Mouse (Mus musculus) ES-Bruce4 (cell line): ENCODE data around the gene Clec4g. TPM values are rescaled to one million over a fixed set of nuclear protein-coding genes. Genes with fewer than 3 reads are reported as not detected.

ENCODE experiments used
- H3K27ac ChIP-seq: 2 replicates; pipeline ENCODE4 v1.5.1; 2012; ENCODE audit warnings: low read length, inconsistent platforms; ENCODE audit not compliant: insufficient read depth
- H3K27me3 ChIP-seq: 2 replicates; pipeline ENCODE4 v1.6.1; 2012; ENCODE audit warnings: mild to moderate bottlenecking, low read length, inconsistent platforms; ENCODE audit not compliant: control insufficient read depth, poor library complexity, insufficient read depth, severe bottlenecking
- H3K36me3 ChIP-seq: 2 replicates; pipeline ENCODE4 v1.6.1; 2012; ENCODE audit warnings: inconsistent platforms, mild to moderate bottlenecking, low read length, moderate library complexity; ENCODE audit not compliant: control insufficient read depth, poor library complexity, insufficient read depth, severe bottlenecking
- H3K4me1 ChIP-seq: one replicate; pipeline ENCODE4 v1.8.1; 2011; ENCODE audit warnings: low read length; ENCODE audit not compliant: control insufficient read depth, insufficient read depth
- H3K4me3 ChIP-seq: 2 replicates; pipeline ENCODE4 v1.5.1; 2011; ENCODE audit warnings: low read depth, mild to moderate bottlenecking, low read length
- H3K9ac ChIP-seq: 2 replicates; pipeline ENCODE4 v1.6.1; 2012; ENCODE audit warnings: low read depth, mild to moderate bottlenecking, inconsistent platforms; ENCODE audit not compliant: poor library complexity, severe bottlenecking
- H3K9me3 ChIP-seq: replicated peaks from 2 replicates; pipeline ENCODE4 v1.6.1; 2012; ENCODE audit warnings: mild to moderate bottlenecking, low read length, inconsistent platforms; ENCODE audit not compliant: control insufficient read depth, poor library complexity, insufficient read depth, severe bottlenecking
- CTCF ChIP-seq: IDR thresholded peaks from one replicate; pipeline ENCODE4 v1.8.1; 2011; ENCODE audit warnings: low read depth, low read length
- EP300 ChIP-seq: IDR thresholded peaks from 2 replicates; pipeline ENCODE4 v1.6.1; 2011; ENCODE audit warnings: low read depth, low read length; ENCODE audit not compliant: insufficient read depth
- POLR2A ChIP-seq: IDR thresholded peaks from one replicate; pipeline ENCODE4 v1.8.1; 2011; ENCODE audit warnings: low read length; ENCODE audit not compliant: insufficient read depth
- polyA plus RNA-seq: library from polyadenylated mRNA; stranded (reverse); fragments of >200 nt; gene quantifications from 2 replicates; pipeline ENCODE4 v1.2.4, GENCODE M21; 2011; ENCODE audit warnings: low read depth; ENCODE audit not compliant: missing spikeins, insufficient read depth, insufficient read length

Clec4g gene
- polyA plus RNA-seq, 1 experiment = not detected

DNA sequence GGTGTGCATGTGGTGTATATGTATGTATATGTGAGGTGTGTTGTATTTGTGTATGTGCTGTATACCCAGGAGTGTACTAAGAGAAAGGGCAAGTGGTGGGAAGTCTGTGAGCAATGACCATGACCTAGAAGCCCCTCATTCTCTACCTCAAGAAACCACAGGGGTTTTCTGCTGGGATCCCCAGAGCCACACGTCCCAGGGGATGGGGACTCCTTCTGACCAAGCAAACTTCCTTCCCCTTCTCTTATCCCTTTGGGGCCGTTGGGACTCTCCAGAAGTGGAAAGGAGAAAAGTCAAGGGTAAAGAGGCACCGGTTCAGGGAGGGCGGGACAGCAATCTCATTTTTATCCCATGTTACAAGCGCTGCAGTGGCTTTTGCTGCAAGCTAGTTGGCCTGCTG lies 35.0 kb downstream of the Clec4g start:
- H3K4me3 ChIP-seq = no peak overlapping the region
- TF ChIP-seq CTCF (no peak), POLR2A (no peak), EP300 (no peak)
- H3K4me1 ChIP-seq = no peaks in the 10 kb centered on the region
- no peak overlapping the region for H3K9ac ChIP-seq
- H3K27me3 ChIP-seq = no peaks in the 10 kb centered on the region
- H3K36me3 ChIP-seq = peaks cover 7% of the 10 kb centered on the region
- H3K9me3 ChIP-seq = no peaks in the 10 kb centered on the region
- H3K27ac ChIP-seq = no peak overlapping the region

DNA sequence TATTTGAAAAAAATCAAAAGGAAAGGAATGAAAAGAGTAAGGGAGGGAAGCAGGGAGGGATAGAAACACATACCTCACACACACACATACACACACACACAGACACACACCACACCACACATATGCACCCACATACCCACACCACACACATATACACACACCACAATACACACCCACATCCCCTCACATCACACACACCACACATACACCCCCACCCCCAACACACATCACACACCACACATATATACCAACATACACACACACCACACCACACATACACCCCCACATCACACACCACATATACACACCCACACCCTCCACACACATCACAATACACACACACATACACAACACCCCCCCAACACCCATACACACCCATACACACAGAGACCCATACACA lies 35.9 kb downstream of the Clec4g start:
- TF ChIP-seq EP300 (no peak), CTCF (no peak), POLR2A (no peak)
- Histone ChIP-seq H3K27me3 (no peaks in the 10 kb centered on the region), H3K36me3 (peaks cover 11% of the 10 kb centered on the region), H3K4me1 (no peaks in the 10 kb centered on the region), H3K9me3 (no peaks in the 10 kb centered on the region), H3K9ac (no peak overlapping the region), H3K27ac (no peak overlapping the region), H3K4me3 (no peak overlapping the region)

DNA sequence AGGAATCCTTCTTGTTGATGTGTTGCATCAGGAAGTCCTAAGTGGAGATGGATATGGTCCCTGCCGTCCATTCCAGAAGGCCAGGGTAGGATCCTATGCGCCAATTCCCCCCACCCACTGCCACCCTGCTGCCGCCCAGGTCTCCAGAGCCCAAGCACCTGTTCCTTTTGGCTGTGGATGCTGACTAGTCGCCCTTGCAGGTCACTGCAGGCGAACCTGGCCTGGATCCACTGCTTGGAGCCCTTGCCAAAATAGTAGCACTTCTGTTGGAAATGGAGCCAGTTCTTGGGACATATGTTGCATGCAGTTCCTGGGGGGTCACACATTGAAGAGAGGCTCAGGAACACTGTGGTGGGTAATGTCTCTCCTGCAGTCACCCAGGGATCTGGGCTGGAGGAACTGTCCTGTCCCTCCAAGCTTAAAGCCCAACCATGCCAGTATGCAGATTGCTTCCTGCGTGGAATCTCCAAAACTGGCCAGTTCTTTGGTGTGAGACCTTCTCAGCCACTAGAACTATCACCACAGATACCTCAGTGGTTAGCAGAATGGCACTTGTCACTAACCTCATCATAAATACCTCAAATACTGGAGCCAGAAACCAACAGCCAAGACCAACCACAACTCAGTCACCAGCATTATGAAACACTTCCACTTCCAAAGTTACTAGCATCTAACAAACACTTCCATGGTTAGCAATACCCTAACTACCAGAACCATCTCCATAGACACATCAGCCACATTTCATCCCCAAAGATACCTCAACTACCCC lies 36.9 kb downstream of the Clec4g start:
- H3K4me3 ChIP-seq = no peak overlapping the region
- no peaks in the 10 kb centered on the region for H3K9me3 ChIP-seq
- no peak for TF ChIP-seq CTCF
- TF ChIP-seq EP300 = no peak
- no peak for TF ChIP-seq POLR2A
- H3K36me3 ChIP-seq = peaks cover 11% of the 10 kb centered on the region
- no peak overlapping the region for H3K9ac ChIP-seq
- no peaks in the 10 kb centered on the region for H3K4me1 ChIP-seq
- no peaks in the 10 kb centered on the region for H3K27me3 ChIP-seq
- no peak overlapping the region for H3K27ac ChIP-seq

DNA sequence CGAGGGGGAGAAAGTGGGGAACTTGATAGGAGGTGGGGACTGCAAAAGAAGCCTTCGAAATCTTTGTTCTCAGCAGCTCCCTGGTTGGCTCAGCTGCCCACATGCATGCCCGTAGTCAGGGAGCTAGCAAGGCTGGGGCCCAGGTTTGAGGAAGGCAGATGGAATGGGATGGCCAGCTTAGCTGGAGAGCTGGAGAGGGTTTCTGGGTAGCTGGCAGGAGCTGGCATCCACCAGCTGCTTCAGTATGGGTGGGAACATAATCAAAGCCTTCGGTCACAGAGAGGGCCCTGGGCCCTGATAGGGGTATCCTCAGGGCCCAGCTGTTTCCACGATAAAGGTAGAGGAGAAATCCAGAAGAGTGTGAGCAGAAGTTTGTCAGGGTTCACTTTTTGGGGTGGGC lies 38.0 kb downstream of the Clec4g start:
- no peaks in the 10 kb centered on the region for H3K27me3 ChIP-seq
- no peak overlapping the region for H3K9ac ChIP-seq
- TF ChIP-seq POLR2A (no peak), EP300 (no peak), CTCF (no peak)
- peaks cover 11% of the 10 kb centered on the region for H3K36me3 ChIP-seq
- no peak overlapping the region for H3K4me3 ChIP-seq
- no peaks in the 10 kb centered on the region for H3K4me1 ChIP-seq
- H3K9me3 ChIP-seq = no peaks in the 10 kb centered on the region
- H3K27ac ChIP-seq = no peak overlapping the region

DNA sequence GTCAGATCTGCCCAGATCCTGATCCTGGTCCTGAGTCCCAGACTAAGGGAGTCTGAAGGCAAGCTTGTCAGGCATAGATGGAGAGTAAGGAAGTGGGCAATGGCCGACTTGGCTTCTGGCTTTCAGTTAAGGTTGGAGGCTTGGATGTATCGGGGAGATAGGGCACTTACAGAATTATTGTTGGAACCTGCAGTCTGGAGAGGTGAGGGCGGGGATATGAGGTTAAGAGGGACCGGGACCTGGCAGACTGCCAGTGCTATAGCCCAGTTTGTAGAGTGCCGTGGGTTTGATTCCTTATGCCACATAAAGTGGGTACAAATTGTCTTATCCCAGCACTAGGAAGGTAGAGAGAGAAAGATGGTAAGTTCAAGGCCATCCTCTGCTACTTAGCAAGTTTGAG lies 40.8 kb downstream of the Clec4g start:
- Histone ChIP-seq H3K9ac (peak overlapping the region; percentile 39; the same call in 1 of the 2 replicates), H3K36me3 (peaks cover 11% of the 10 kb centered on the region), H3K27ac (no peak overlapping the region), H3K4me1 (no peaks in the 10 kb centered on the region), H3K9me3 (no peaks in the 10 kb centered on the region), H3K4me3 (no peak overlapping the region), H3K27me3 (no peaks in the 10 kb centered on the region)
- no peak for TF ChIP-seq POLR2A
- no peak for TF ChIP-seq EP300

DNA sequence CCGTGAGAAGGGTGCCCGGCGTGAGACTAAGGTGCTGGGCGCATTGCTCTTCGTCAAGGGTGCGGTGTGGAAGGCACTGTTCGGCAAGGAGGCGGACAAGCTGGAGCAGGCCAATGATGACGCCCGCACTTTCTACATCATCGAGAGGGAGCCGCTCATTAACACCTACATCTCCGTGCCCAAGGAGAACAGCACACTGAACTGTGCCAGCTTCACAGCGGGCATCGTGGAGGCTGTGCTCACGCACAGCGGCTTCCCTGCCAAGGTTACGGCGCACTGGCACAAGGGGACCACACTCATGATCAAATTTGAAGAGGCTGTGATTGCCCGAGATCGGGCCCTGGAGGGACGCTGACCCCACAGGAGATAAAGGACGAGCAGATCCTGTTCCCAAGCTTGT lies 41.2 kb downstream of the Clec4g start:
- TF ChIP-seq EP300 = no peak
- no peak for TF ChIP-seq POLR2A
- no peaks in the 10 kb centered on the region for H3K4me1 ChIP-seq
- H3K4me3 ChIP-seq = peak overlapping the region; percentile 52
- H3K27me3 ChIP-seq = no peaks in the 10 kb centered on the region
- peak overlapping the region; percentile 39 for H3K9ac ChIP-seq
- H3K36me3 ChIP-seq = peaks cover 11% of the 10 kb centered on the region
- H3K27ac ChIP-seq = no peak overlapping the region
- H3K9me3 ChIP-seq = no peaks in the 10 kb centered on the region
